Mouse (Mus musculus): ENCODE measurements around the gene Tmem56. TPM values are rescaled to one million over a fixed set of nuclear protein-coding genes. Genes with fewer than 3 reads are reported as not detected.

Gene Tmem56
- total RNA-seq, 1 experiment, result 0.67 TPM

- in situ Hi-C loops (cut with MboI; ENCODE audit: low sequenced_read_pairs in 2 of 2, unreplicated experiment in 2 of 2), result loop anchor here in 1 of 2 experiments (25.0 kb wide), 1 partner anchor 416 kb away; no protein-coding TSS in a partner anchor
- H3K9me3 ChIP-seq (ENCODE audit: control insufficient read depth, insufficient read depth, low read depth, low read length), result no peaks in the 10 kb centered on the region
- no peak overlapping the region for H3K9ac ChIP-seq (ENCODE audit: insufficient read depth, low read depth, low read length, poor library complexity, severe bottlenecking)
- H3K36me3 ChIP-seq (ENCODE audit: control insufficient read depth, insufficient read depth, low read length, poor library complexity, severe bottlenecking), result no peaks in the 10 kb centered on the region
- peaks cover 0 to 4% of the 10 kb centered on the region in 2 experiments; a peak in 2 of 4 replicates for H3K4me1 ChIP-seq (ENCODE audit: control insufficient read depth in 2 of 2, insufficient read depth in 2 of 2, low read length in 2 of 2, poor library complexity in 1 of 2)
- no peak overlapping the region for H3K27ac ChIP-seq (ENCODE audit: insufficient read depth, low read depth, low read length, poor library complexity, severe bottlenecking)
- H3K4me3 ChIP-seq (ENCODE audit: insufficient read depth in 1 of 2, low read depth in 1 of 2, low read length in 2 of 2, poor library complexity in 1 of 2, severe bottlenecking in 1 of 2), result no peak overlapping the region
- DNase-seq (ENCODE audit: low read depth, low spot score), result no peak
- no peak for TF ChIP-seq HCFC1 (IDR thresholded peaks at IDR 0.05; ENCODE audit: borderline replicate concordance, insufficient read depth, low read length)
Observed at GRCm38 (mm10) chr3:121320896-121321295, 38.0 kb upstream of the Tmem56 start.

DNA sequence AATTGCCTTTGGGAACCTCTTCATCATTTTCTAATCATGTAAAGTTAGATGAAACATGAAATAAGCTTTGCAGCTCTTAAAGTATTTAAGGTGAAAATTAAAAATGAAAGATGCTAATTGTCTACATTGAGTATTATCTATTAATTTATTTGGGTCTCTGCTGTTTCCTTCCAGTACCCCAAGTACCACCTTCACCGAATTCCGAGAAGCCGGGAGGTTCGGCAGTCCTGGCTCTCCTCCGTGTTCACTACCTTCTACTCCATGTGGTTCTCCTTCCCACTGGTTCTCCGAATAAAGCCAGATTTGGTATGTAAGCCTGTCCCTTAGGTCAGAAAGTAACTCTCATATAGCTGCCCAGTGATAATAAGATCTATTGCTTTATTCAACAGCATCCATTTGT is 37.0 kb upstream of the Tmem56 start:
- no peak for DNase-seq (ENCODE audit: low read depth, low spot score)
- H3K4me1 ChIP-seq (ENCODE audit: control insufficient read depth in 2 of 2, insufficient read depth in 2 of 2, low read length in 2 of 2, poor library complexity in 1 of 2), result peaks cover 0 to 4% of the 10 kb centered on the region in 2 experiments; a peak in 2 of 4 replicates
- TF ChIP-seq CHD2 (IDR thresholded peaks at IDR 0.05; ENCODE audit: low read depth, low read length) (no peak), MAFK (IDR thresholded peaks at IDR 0.05; ENCODE audit: insufficient read depth, low read depth, low read length) (no peak), HCFC1 (IDR thresholded peaks at IDR 0.05; ENCODE audit: borderline replicate concordance, insufficient read depth, low read length) (no peak), ZC3H11A (IDR thresholded peaks at IDR 0.05; ENCODE audit: borderline replicate concordance, low read depth, low read length) (no peak), ZNF384 (IDR thresholded peaks at IDR 0.05; ENCODE audit: low read depth, low read length) (no peak)
- H3K9ac ChIP-seq (ENCODE audit: insufficient read depth, low read depth, low read length, poor library complexity, severe bottlenecking), result no peak overlapping the region
- in situ Hi-C loops (cut with MboI; ENCODE audit: low sequenced_read_pairs in 2 of 2, unreplicated experiment in 2 of 2), result loop anchor here in 1 of 2 experiments (25.0 kb wide), 1 partner anchor 417 kb away; no protein-coding TSS in a partner anchor
- no peaks in the 10 kb centered on the region for H3K9me3 ChIP-seq (ENCODE audit: control insufficient read depth, insufficient read depth, low read depth, low read length)
- H3K27ac ChIP-seq (ENCODE audit: insufficient read depth, low read depth, low read length, poor library complexity, severe bottlenecking), result no peak overlapping the region
- no peak overlapping the region for H3K4me3 ChIP-seq (ENCODE audit: insufficient read depth in 1 of 2, low read depth in 1 of 2, low read length in 2 of 2, poor library complexity in 1 of 2, severe bottlenecking in 1 of 2)
- H3K36me3 ChIP-seq (ENCODE audit: control insufficient read depth, insufficient read depth, low read length, poor library complexity, severe bottlenecking), result no peaks in the 10 kb centered on the region

DNA sequence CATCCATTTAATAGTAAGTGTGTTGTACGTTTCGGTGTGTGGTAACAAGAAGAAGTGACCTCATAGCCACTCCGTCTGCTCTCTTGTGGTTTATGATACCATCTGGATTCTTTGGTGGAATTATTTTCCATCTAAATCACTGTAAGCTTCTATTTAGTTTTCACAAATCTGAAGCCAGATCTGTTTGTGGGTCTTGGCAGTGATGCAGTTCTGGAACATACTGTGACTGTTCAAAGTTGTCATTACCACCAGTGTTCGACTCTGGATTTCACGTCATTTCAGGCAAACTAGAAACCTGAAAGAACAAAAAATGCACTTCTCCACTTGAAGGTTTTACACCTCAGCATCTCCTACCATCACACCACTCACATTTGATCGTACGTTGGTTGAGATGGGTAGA is 32.6 kb upstream of the Tmem56 start:
- Histone ChIP-seq H3K27ac (ENCODE audit: insufficient read depth, low read depth, low read length, poor library complexity, severe bottlenecking) (no peak overlapping the region), H3K9ac (ENCODE audit: insufficient read depth, low read depth, low read length, poor library complexity, severe bottlenecking) (no peak overlapping the region), H3K36me3 (ENCODE audit: control insufficient read depth, insufficient read depth, low read length, poor library complexity, severe bottlenecking) (no peaks in the 10 kb centered on the region), H3K4me1 (ENCODE audit: control insufficient read depth in 2 of 2, insufficient read depth in 2 of 2, low read length in 2 of 2, poor library complexity in 1 of 2) (no peaks in the 10 kb centered on the region; a peak in 2 of 4 replicates), H3K9me3 (ENCODE audit: control insufficient read depth, insufficient read depth, low read depth, low read length) (no peaks in the 10 kb centered on the region), H3K4me3 (ENCODE audit: insufficient read depth in 1 of 2, low read depth in 1 of 2, low read length in 2 of 2, poor library complexity in 1 of 2, severe bottlenecking in 1 of 2) (no peak overlapping the region)
- TF ChIP-seq CHD2 (IDR thresholded peaks at IDR 0.05; ENCODE audit: low read depth, low read length) (no peak), HCFC1 (IDR thresholded peaks at IDR 0.05; ENCODE audit: borderline replicate concordance, insufficient read depth, low read length) (no peak), MAFK (IDR thresholded peaks at IDR 0.05; ENCODE audit: insufficient read depth, low read depth, low read length) (no peak), ZC3H11A (IDR thresholded peaks at IDR 0.05; ENCODE audit: borderline replicate concordance, low read depth, low read length) (no peak), ZNF384 (IDR thresholded peaks at IDR 0.05; ENCODE audit: low read depth, low read length) (no peak)
- in situ Hi-C loops (cut with MboI; ENCODE audit: low sequenced_read_pairs in 2 of 2, unreplicated experiment in 2 of 2), result loop anchor here in 1 of 2 experiments (25.0 kb wide), 1 partner anchor 422 kb away; no protein-coding TSS in a partner anchor
- no peak for DNase-seq (ENCODE audit: low read depth, low spot score)

DNA sequence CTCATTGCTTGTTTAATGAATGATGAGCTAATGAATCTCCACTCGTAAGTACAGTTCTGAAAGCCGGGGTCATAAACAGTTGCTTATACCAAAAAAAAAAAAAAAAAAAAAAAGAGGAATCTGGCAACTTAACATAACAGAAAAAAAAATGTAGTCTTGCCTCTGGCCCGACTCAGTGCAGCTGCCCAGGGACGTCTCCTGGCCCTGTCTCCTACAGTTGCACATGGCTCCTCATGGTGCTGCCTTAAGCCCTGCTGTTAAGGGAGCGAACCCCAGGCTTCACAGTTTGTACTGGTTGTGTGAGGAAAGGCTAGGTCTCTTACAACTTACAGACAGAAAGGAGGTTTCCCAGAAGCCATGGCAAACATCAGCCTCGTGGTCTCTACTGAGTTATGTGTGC is 31.3 kb upstream of the Tmem56 start:
- TF ChIP-seq ZC3H11A (IDR thresholded peaks at IDR 0.05; ENCODE audit: borderline replicate concordance, low read depth, low read length) (no peak), CHD2 (IDR thresholded peaks at IDR 0.05; ENCODE audit: low read depth, low read length) (no peak), HCFC1 (IDR thresholded peaks at IDR 0.05; ENCODE audit: borderline replicate concordance, insufficient read depth, low read length) (no peak), MAFK (IDR thresholded peaks at IDR 0.05; ENCODE audit: insufficient read depth, low read depth, low read length) (no peak), ZNF384 (IDR thresholded peaks at IDR 0.05; ENCODE audit: low read depth, low read length) (no peak)
- in situ Hi-C loops (cut with MboI; ENCODE audit: low sequenced_read_pairs in 2 of 2, unreplicated experiment in 2 of 2), result loop anchor here in 1 of 2 experiments (25.0 kb wide), 1 partner anchor 423 kb away; no protein-coding TSS in a partner anchor
- Histone ChIP-seq H3K9ac (ENCODE audit: insufficient read depth, low read depth, low read length, poor library complexity, severe bottlenecking) (no peak overlapping the region), H3K9me3 (ENCODE audit: control insufficient read depth, insufficient read depth, low read depth, low read length) (no peaks in the 10 kb centered on the region), H3K4me1 (ENCODE audit: control insufficient read depth in 2 of 2, insufficient read depth in 2 of 2, low read length in 2 of 2, poor library complexity in 1 of 2) (no peaks in the 10 kb centered on the region; a peak in 1 of 4 replicates), H3K36me3 (ENCODE audit: control insufficient read depth, insufficient read depth, low read length, poor library complexity, severe bottlenecking) (no peaks in the 10 kb centered on the region), H3K27ac (ENCODE audit: insufficient read depth, low read depth, low read length, poor library complexity, severe bottlenecking) (no peak overlapping the region), H3K4me3 (ENCODE audit: insufficient read depth in 1 of 2, low read depth in 1 of 2, low read length in 2 of 2, poor library complexity in 1 of 2, severe bottlenecking in 1 of 2) (no peak overlapping the region)
- no peak for DNase-seq (ENCODE audit: low read depth, low spot score)

- Histone ChIP-seq H3K9me3 (ENCODE audit: control insufficient read depth, insufficient read depth, low read depth, low read length) (no peaks in the 10 kb centered on the region), H3K4me1 (ENCODE audit: control insufficient read depth in 2 of 2, insufficient read depth in 2 of 2, low read length in 2 of 2, poor library complexity in 1 of 2) (no peaks in the 10 kb centered on the region; a peak in 1 of 4 replicates), H3K27ac (ENCODE audit: insufficient read depth, low read depth, low read length, poor library complexity, severe bottlenecking) (no peak overlapping the region), H3K4me3 (ENCODE audit: insufficient read depth in 1 of 2, low read depth in 1 of 2, low read length in 2 of 2, poor library complexity in 1 of 2, severe bottlenecking in 1 of 2) (no peak overlapping the region), H3K9ac (ENCODE audit: insufficient read depth, low read depth, low read length, poor library complexity, severe bottlenecking) (no peak overlapping the region), H3K36me3 (ENCODE audit: control insufficient read depth, insufficient read depth, low read length, poor library complexity, severe bottlenecking) (no peaks in the 10 kb centered on the region; the same call in 1 of the 2 replicates)
- DNase-seq (ENCODE audit: low read depth, low spot score), result no peak
- no peak for TF ChIP-seq CHD2 (IDR thresholded peaks at IDR 0.05; ENCODE audit: low read depth, low read length)
- no peak for TF ChIP-seq HCFC1 (IDR thresholded peaks at IDR 0.05; ENCODE audit: borderline replicate concordance, insufficient read depth, low read length)
- TF ChIP-seq MAFK (IDR thresholded peaks at IDR 0.05; ENCODE audit: insufficient read depth, low read depth, low read length), result no peak
- TF ChIP-seq ZC3H11A (IDR thresholded peaks at IDR 0.05; ENCODE audit: borderline replicate concordance, low read depth, low read length), result no peak
- no peak for TF ChIP-seq ZNF384 (IDR thresholded peaks at IDR 0.05; ENCODE audit: low read depth, low read length)
- in situ Hi-C loops (cut with MboI; ENCODE audit: low sequenced_read_pairs in 2 of 2, unreplicated experiment in 2 of 2), result loop anchor here in 1 of 2 experiments (25.0 kb wide), 1 partner anchor 424 kb away; no protein-coding TSS in a partner anchor
Observed at GRCm38 (mm10) chr3:121312979-121313378, 30.1 kb upstream of the Tmem56 start.

Measured in ES-E14 (cell line).